Mouse (Mus musculus) hindbrain, embryonic 16.5 days (tissue): Measurements from ENCODE around the gene Slc22a2. TPM values are rescaled to one million over a fixed set of nuclear protein-coding genes. Genes with fewer than 3 reads are reported as not detected.
"Not testable (repeated sequence)": the region's sequence is repeated elsewhere in the genome, so short reads cannot be mapped to it uniquely, and the experiment has no call there.

Experiments used
- ATAC-seq: fragments of 200-750 bp; cut with Nextera tagmentation; 2 replicates; pipeline ENCODE4 v1.8.0; 2017; ENCODE audit warnings: moderate TSS enrichment, moderate library complexity
- H3K27ac ChIP-seq: fragments of 300-500 bp; sonication (generic); 2 replicates; pipeline ENCODE4 v1.5.1; 2014; ENCODE audit warnings: low read depth, mild to moderate bottlenecking, control low read depth, low read length, moderate library complexity
- H3K27me3 ChIP-seq: fragments of 300-500 bp; sonication (generic); replicated peaks from 2 replicates; pipeline ENCODE4 v1.6.1; 2014; ENCODE audit warnings: low read length; ENCODE audit not compliant: control insufficient read depth, insufficient read depth
- H3K36me3 ChIP-seq: fragments of 300-500 bp; sonication (generic); 2 replicates; pipeline ENCODE4 v1.6.1; 2014; ENCODE audit warnings: mild to moderate bottlenecking, low read length, moderate library complexity, mixed read lengths; ENCODE audit not compliant: control insufficient read depth, insufficient read depth
- H3K4me1 ChIP-seq: fragments of 300-500 bp; sonication (generic); 2 replicates; pipeline ENCODE4 v1.6.1; 2014; ENCODE audit warnings: low read depth, low read length; ENCODE audit not compliant: control insufficient read depth, insufficient read depth
- H3K4me2 ChIP-seq: fragments of 300-500 bp; sonication (generic); 2 replicates; pipeline ENCODE4 v1.6.1; 2014; ENCODE audit warnings: mild to moderate bottlenecking, low read length, control low read depth, moderate library complexity
- H3K4me3 ChIP-seq: fragments of 300-500 bp; sonication (generic); 2 replicates; pipeline ENCODE4 v1.5.1; 2014; ENCODE audit warnings: mild to moderate bottlenecking, low read length, control low read depth, moderate library complexity
- H3K9ac ChIP-seq: fragments of 300-500 bp; sonication (generic); 2 replicates; pipeline ENCODE4 v1.6.1; 2014; ENCODE audit warnings: low read depth, mild to moderate bottlenecking, control low read depth, low read length, moderate library complexity
- H3K9me3 ChIP-seq: fragments of 300-500 bp; sonication (generic); 2 replicates; pipeline ENCODE4 v1.6.1; 2014; ENCODE audit warnings: mild to moderate bottlenecking, low read length, moderate library complexity; ENCODE audit not compliant: control insufficient read depth
- WGBS: fragments of 180-500 bp; shearing (Covaris S2); extraction: QIAGEN DNeasy Blood & Tissue Kit; methylation state at CpG from one replicate; pipeline ENCODE4 v1.1.7; 2014; 5-methylcytosine and 5-hydroxymethylcytosine counted together
- polyA plus RNA-seq: library from polyadenylated mRNA; unstranded; fragments of >200 nt; fragmentation: Nextera tagmentation; extraction: Ambion mirVana; gene quantifications from 2 replicates; pipeline ENCODE4 v1.2.1, GENCODE M21; 2015

The Slc22a2 gene
- polyA plus RNA-seq, 1 experiment from 2014 or later: 1.0 TPM

DNA sequence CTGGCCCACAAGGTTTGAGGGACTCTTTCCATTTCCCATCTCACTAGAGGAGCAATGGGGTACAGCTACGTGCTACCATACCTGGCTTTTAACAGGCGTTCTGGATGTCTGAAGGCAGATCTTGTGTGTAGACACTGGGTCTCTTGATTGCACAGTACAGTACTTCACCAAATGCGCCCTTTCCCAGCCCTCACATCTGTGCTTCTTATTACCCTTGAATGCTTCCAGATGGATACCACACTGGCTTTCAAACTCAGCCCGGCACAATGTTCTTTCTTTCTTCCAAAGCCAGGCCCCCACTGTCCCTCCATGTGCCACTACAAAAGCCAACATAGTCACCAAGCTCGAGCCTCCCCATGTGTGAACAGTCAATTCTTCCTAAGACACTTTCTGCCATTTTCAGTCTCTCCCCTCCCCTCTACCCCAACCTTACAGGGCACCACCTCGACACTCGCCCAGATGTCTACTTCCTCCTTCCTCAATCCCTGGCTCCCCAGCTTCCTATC is 88.4 kb downstream of the Slc22a2 start:
- no peak for ATAC-seq
- no peaks in the 10 kb centered on the region for H3K36me3 ChIP-seq
- no peak overlapping the region for H3K9ac ChIP-seq
- no peak overlapping the region for H3K4me2 ChIP-seq
- 84% methylated on average over 7 of the region's 7 CpGs for WGBS
- no peak overlapping the region for H3K27ac ChIP-seq
- H3K4me1 ChIP-seq: no peaks in the 10 kb centered on the region
- H3K9me3 ChIP-seq: no peaks in the 10 kb centered on the region
- no peaks in the 10 kb centered on the region for H3K27me3 ChIP-seq
- H3K4me3 ChIP-seq: no peak overlapping the region

DNA sequence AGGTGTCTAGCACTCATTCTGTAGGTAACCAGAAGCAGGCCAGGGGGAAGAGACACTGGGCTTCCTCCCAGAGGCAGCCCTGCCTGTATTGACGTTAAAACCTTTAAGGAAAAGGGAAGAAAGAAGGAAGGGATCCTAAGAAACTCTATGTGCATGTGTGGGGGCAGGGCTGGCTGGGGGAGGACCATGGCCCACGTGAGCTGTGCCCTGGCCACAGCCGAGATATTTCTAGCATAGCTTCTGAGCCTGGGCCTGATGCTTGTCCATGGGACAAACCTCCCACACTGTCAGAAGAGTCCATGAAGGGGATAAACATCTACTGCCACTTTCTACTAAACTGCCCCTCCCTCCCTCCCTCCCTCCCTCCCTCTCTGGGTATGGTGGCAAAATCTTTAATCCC is 89.9 kb downstream of the Slc22a2 start:
- Histone ChIP-seq H3K27me3 (no peaks in the 10 kb centered on the region), H3K4me3 (no peak overlapping the region), H3K27ac (no peak overlapping the region), H3K9me3 (no peaks in the 10 kb centered on the region), H3K9ac (no peak overlapping the region), H3K36me3 (no peaks in the 10 kb centered on the region), H3K4me1 (no peaks in the 10 kb centered on the region), H3K4me2 (no peak overlapping the region)
- no peak for ATAC-seq
- 75% methylated on average over 3 of the region's 3 CpGs for WGBS

DNA sequence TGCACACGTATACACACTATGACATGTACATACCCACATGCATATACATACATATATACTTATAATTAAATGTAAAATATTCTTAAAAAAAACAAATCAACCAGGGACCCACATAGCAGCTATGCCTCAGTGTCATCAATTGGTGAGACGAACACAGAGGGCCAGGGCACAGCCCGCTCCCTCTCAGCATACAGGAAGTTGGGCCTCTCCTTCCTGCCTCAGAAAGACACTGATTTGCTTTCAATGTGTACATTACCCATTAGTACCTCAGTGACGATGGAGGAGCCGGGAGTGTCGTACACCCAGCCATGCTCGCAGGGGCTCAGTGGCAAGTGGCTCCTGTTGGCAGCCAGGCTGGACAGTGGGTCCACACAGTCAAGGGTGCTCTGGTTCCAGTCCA is 91.0 kb downstream of the Slc22a2 start:
- not testable (repeated sequence) for H3K4me3 ChIP-seq, H3K27me3 ChIP-seq, H3K9me3 ChIP-seq, ATAC-seq, H3K27ac ChIP-seq, H3K4me2 ChIP-seq, H3K4me1 ChIP-seq, H3K9ac ChIP-seq, H3K36me3 ChIP-seq
- WGBS: 87% methylated on average over 7 of the region's 7 CpGs

DNA sequence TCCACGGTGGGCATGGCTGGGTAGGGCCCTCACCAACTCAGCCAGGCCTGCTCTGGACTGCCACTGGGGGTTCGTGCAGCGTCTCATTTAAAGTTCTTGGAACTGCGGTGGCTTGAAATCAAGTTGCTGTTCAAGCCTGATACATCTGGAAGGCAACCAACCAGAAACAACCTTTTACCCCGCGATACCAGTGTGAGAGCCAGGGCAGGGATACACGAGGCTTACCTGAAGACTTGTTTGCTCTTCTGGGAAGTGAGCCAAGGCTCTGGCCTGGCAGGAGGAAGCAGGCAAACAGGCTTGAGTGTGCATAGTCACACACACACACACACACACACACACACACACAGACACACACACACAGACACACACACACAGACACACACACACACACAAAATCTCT is 91.7 kb downstream of the Slc22a2 start, which contains the start of gene Slc22a1:
Slc22a1 (minus strand) TSS at position 184 of the 400 bp plus-strand sequence.
- WGBS: 85% methylated on average over 7 of the region's 7 CpGs
- no peaks in the 10 kb centered on the region for H3K4me1 ChIP-seq
- H3K4me3 ChIP-seq: no peak within 1 kb of the TSS
- H3K9ac ChIP-seq: no peak within 1 kb of the TSS
- H3K27me3 ChIP-seq: no peaks in the 10 kb centered on the region
- no peak within 1 kb of the TSS for H3K4me2 ChIP-seq
- H3K9me3 ChIP-seq: no peaks in the 10 kb centered on the region
- H3K27ac ChIP-seq: no peak within 1 kb of the TSS
- ATAC-seq: no peak
- H3K36me3 ChIP-seq: peaks cover 3% of the 10 kb centered on the region; the same call in 1 of the 2 replicates

DNA sequence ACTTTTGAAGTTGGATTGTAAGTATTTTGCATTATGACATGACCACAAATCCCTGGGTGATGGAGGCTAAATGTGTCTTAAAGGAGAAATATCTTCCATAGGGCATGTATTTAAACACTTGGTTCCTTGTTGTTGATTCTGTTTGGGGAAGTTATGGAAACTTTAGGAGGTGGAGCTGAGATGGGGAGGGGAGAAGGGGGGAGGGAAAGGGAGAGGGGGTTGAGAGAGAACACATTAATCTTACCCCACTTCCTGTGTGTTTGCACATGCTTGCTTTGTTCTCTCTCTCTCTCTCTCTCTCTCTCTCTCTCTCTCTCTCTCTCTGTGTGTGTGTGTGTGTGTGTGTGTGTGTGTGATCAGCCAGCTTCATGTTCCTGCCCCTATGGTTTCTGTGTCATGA is 93.2 kb downstream of the Slc22a2 start:
- no peak overlapping the region for H3K9ac ChIP-seq
- peaks cover 3% of the 10 kb centered on the region; the same call in 1 of the 2 replicates for H3K36me3 ChIP-seq
- H3K4me3 ChIP-seq: no peak overlapping the region
- H3K27ac ChIP-seq: no peak overlapping the region
- no peak for ATAC-seq
- H3K9me3 ChIP-seq: no peaks in the 10 kb centered on the region
- no peaks in the 10 kb centered on the region for H3K27me3 ChIP-seq
- no peaks in the 10 kb centered on the region for H3K4me1 ChIP-seq
- H3K4me2 ChIP-seq: no peak overlapping the region

Other genes starting within 250 kb of the Slc22a2 start
- gene Plg, start 205.5 kb upstream of the Slc22a2 start, polyA plus RNA-seq: not detected in 2 replicates
- gene Slc22a3, start 76.4 kb upstream of the Slc22a2 start, polyA plus RNA-seq: 1.9 and 2.9 TPM in 2 replicates
- not detected in 2 replicates for gene Slc22a1, start 91.7 kb downstream of the Slc22a2 start, polyA plus RNA-seq
- gene Igf2r, start 185.5 kb downstream of the Slc22a2 start, polyA plus RNA-seq: 6.4 and 10.1 TPM in 2 replicates